Mouse (Mus musculus) heart, adult 2 months (tissue): ENCODE measurements around the gene Btf3l4. TPM values are rescaled to one million over a fixed set of nuclear protein-coding genes. Genes with fewer than 3 reads are reported as not detected.
A peak's percentile ranks its signal among the peaks of the same experiment; 100 is the strongest.

Experiments
- DNase-seq, 2 experiments: peaks; one replicate each; pipeline ENCODE4 v3.0.0; 2021
- H3K27ac ChIP-seq: fragments of 200-600 bp; 2 replicates; pipeline ENCODE4 v1.8.1; 2022
- H3K27me3 ChIP-seq: fragments of 200-500 bp; 2 replicates; pipeline ENCODE4 v1.6.1; 2012; ENCODE audit warnings: mild to moderate bottlenecking, low read length, inconsistent platforms, mixed read lengths; ENCODE audit not compliant: control insufficient read depth, insufficient read depth
- H3K36me3 ChIP-seq: fragments of 200-500 bp; 2 replicates; pipeline ENCODE4 v1.6.1; 2012; ENCODE audit warnings: low read length, inconsistent platforms; ENCODE audit not compliant: control insufficient read depth, insufficient read depth
- H3K4me1 ChIP-seq: fragments of 200-500 bp; 2 replicates; pipeline ENCODE4 v1.6.1; 2011; ENCODE audit warnings: low read length; ENCODE audit not compliant: control insufficient read depth, insufficient read depth
- H3K4me3 ChIP-seq: fragments of 200-600 bp; 2 replicates; pipeline ENCODE4 v1.8.1; 2022
- H3K79me2 ChIP-seq: fragments of 200-500 bp; replicated peaks from 2 replicates; pipeline ENCODE4 v1.6.1; 2012; ENCODE audit warnings: mild to moderate bottlenecking, inconsistent platforms, low read length, moderate library complexity, mixed read lengths; ENCODE audit not compliant: control insufficient read depth, insufficient read depth
- H3K9ac ChIP-seq: fragments of 200-500 bp; 2 replicates; pipeline ENCODE4 v1.6.1; 2012; ENCODE audit warnings: low read depth, mild to moderate bottlenecking, control low read depth, inconsistent platforms, low read length, mixed read lengths
- CTCF ChIP-seq: fragments of 200-600 bp; IDR thresholded peaks from 2 replicates; pipeline ENCODE4 v1.8.1; 2022; ENCODE audit warnings: antibody characterized with exemption, mild to moderate bottlenecking, moderate library complexity
- EP300 ChIP-seq: fragments of 200-500 bp; IDR thresholded peaks from 2 replicates; pipeline ENCODE4 v1.6.1; 2011; ENCODE audit warnings: low read depth, low read length, control low read depth; ENCODE audit not compliant: insufficient read depth
- POLR2A ChIP-seq: fragments of 200-500 bp; IDR thresholded peaks from 2 replicates; pipeline ENCODE4 v1.6.1; 2011; ENCODE audit warnings: mild to moderate bottlenecking, low read depth, low read length, control low read depth; ENCODE audit not compliant: insufficient read depth
- WGBS: fragments of 180-500 bp; shearing (Covaris S2); methylation state at CpG from one replicate; pipeline ENCODE4 v1.1.7; 2018; 5-methylcytosine and 5-hydroxymethylcytosine counted together
- intact Hi-C: fragments of 180-260 bp; cut with DNase I; formaldehyde crosslinking; loops from one replicate; pipeline ENCODE4 v1.15.1; 2025
- polyA plus RNA-seq: library from polyadenylated mRNA; depleted of rRNA; stranded (reverse); fragments of >200 nt; gene quantifications from 2 replicates; pipeline ENCODE4 v1.2.3, GENCODE M21; 2012
- total RNA-seq, 2 experiments: library from RNA; stranded (reverse); gene quantifications; 2 replicates each; pipeline ENCODE4 v1.2.3; 2021

Btf3l4 gene
- total and polyA plus RNA-seq, 3 experiments: 18.5 to 78.1 (median 70.1) TPM

- TF ChIP-seq POLR2A (no peak), EP300 (no peak), CTCF (no peak)
- H3K4me3 ChIP-seq: no peak overlapping the region
- WGBS: 67% methylated on average over 7 of the region's 7 CpGs
- H3K9ac ChIP-seq: no peak overlapping the region
- H3K36me3 ChIP-seq: no peaks in the 10 kb centered on the region
- no peaks in the 10 kb centered on the region for H3K79me2 ChIP-seq
- no peaks in the 10 kb centered on the region; the same call in 1 of the 2 replicates for H3K4me1 ChIP-seq
- intact Hi-C loops: loop anchor here (5.0 kb wide), 1 partner anchor 170 kb away; no protein-coding TSS in a partner anchor
- no peak for DNase-seq
- no peaks in the 10 kb centered on the region for H3K27me3 ChIP-seq
- H3K27ac ChIP-seq: no peak overlapping the region
Measured at GRCm38 (mm10) chr4:108866806-108867205, 33.4 kb upstream of the Btf3l4 start.

- H3K27ac ChIP-seq: peak within 1 kb of the TSS; percentile 92
- TF ChIP-seq CTCF (no peak), EP300 (no peak), POLR2A (no peak)
- peak within 1 kb of the TSS; percentile 88 for H3K4me3 ChIP-seq
- H3K9ac ChIP-seq: peak within 1 kb of the TSS; percentile 86
- DNase-seq: peak in 1 of 2 experiments; percentile 50
- H3K4me1 ChIP-seq: peaks cover 5% of the 10 kb centered on the region
- no peaks in the 10 kb centered on the region for H3K27me3 ChIP-seq
- WGBS: 3% methylated on average over 20 of the region's 20 CpGs
- H3K79me2 ChIP-seq: 0 out of 2 replicates have a peak, but pooled peaks cover 3% of the 10 kb centered on the region
- intact Hi-C loops: loop anchor here (5.0 kb wide), 1 partner anchor 51 kb away; no protein-coding TSS in a partner anchor
- peaks cover 19% of the 10 kb centered on the region for H3K36me3 ChIP-seq
Measured at GRCm38 (mm10) chr4:108848505-108848848, 15.1 kb upstream of the Btf3l4 start, which contains the start of gene A730015C16Rik. TSS of gene A730015C16Rik (minus strand) at chr4:108848619.

DNA sequence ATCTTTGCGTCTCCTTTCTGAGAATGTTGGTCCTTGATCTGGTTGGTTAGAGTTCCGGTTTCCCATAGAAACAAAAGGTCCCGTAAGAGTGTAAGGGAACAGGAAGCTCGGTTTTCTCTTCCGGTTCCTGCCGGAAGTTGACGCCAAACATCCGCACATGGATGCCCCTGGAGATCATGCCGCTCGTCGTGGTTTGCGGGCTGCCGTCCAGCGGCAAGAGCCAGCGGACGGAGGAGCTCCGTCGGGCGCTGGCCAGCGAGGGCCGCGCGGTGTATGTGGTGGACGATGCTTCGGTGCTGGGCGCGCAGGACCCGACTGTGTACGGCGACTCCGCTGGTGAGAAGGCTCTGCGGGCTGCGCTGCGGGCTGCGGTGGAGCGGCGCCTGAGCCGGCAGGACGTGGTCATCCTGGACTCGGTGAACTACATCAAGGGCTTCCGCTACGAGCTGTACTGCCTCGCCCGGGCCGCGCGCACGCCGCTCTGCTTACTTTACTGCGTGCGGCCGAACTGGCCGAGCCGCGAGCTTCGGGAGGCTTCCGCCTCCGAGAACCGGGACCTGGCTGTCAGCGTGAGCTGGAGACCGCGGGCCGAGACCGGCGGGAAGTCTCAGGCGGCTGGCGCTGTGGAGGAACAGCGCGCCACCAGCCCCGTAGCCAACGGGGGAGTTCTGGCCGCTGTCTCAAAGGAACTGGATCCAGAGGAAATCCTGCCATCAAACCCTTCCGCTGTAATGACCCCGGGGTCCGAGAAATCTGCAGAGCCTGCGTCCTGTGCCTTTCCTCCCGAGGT lies 14.5 kb upstream of the Btf3l4 start, which contains the start of gene Kti12:
Kti12 (plus strand) TSS at position 71 of the 790 bp plus-strand sequence.
- Histone ChIP-seq H3K27me3 (no peaks in the 10 kb centered on the region), H3K4me3 (peak within 1 kb of the TSS; percentile 88), H3K36me3 (peaks cover 19% of the 10 kb centered on the region), H3K27ac (peak within 1 kb of the TSS; percentile 92), H3K9ac (peak within 1 kb of the TSS; percentile 86), H3K79me2 (0 out of 2 replicates have a peak, but pooled peaks cover 3% of the 10 kb centered on the region), H3K4me1 (peaks cover 5% of the 10 kb centered on the region)
- DNase-seq: peak; percentile 86 to 90
- intact Hi-C loops: loop anchor here (1.0 to 5.0 kb wide), 2 partner anchors 13 to 51 kb away; no protein-coding TSS in a partner anchor
- under 1% methylated on average over 77 of the region's 77 CpGs for WGBS
- TF ChIP-seq CTCF (no peak), POLR2A (peak; percentile 78), EP300 (0 out of 2 replicates have a peak, but pooled peaks have one; percentile 66)

- Histone ChIP-seq H3K4me1 (peaks cover 5% of the 10 kb centered on the region), H3K79me2 (0 out of 2 replicates have a peak, but pooled peaks cover 1% of the 10 kb centered on the region), H3K27me3 (no peaks in the 10 kb centered on the region), H3K9ac (no peak overlapping the region), H3K36me3 (peaks cover 19% of the 10 kb centered on the region), H3K4me3 (no peak overlapping the region), H3K27ac (no peak overlapping the region)
- WGBS: 69% methylated on average over 5 of the region's 5 CpGs
- no peak for DNase-seq
- TF ChIP-seq CTCF: no peak
- TF ChIP-seq EP300: no peak
- TF ChIP-seq POLR2A: no peak
- intact Hi-C loops: loop anchor here (5.0 kb wide), 1 partner anchor 49 kb away; no protein-coding TSS in a partner anchor
Measured at GRCm38 (mm10) chr4:108845824-108846569, 12.6 kb upstream of the Btf3l4 start.

DNA sequence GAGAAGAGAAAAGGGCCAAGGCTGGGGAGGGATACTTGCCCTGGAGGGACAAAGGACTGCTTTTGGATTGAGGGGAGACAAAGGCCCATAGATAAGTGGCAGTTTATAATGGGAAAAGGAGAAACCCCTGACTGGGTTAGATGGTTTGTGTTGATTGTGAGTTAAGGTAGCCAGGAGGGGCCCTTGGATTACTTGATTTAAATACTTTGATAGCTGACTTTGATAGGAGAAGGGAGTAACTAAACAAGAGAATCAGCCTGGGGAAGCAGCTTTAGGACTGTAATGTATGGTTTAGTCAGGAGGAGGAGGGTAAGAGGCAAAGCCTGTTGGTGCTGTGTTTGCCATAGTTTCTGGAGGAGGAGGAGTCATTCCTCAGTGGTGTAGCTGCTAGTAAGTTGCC lies 9.9 kb upstream of the Btf3l4 start:
- intact Hi-C loops: no loop called here
- no peak overlapping the region for H3K4me3 ChIP-seq

More for the DNA sequence above, 9.9 kb upstream of the Btf3l4 start:
- H3K27me3 ChIP-seq: no peaks in the 10 kb centered on the region
- H3K36me3 ChIP-seq: peaks cover 6% of the 10 kb centered on the region
- no peak overlapping the region for H3K9ac ChIP-seq
- H3K27ac ChIP-seq: no peak overlapping the region
- no peak for TF ChIP-seq CTCF
- no peak for TF ChIP-seq POLR2A
- TF ChIP-seq EP300: no peak
- H3K4me1 ChIP-seq: 0 out of 2 replicates have a peak, but pooled peaks cover 2% of the 10 kb centered on the region
- DNase-seq: no peak
- H3K79me2 ChIP-seq: peaks cover 3% of the 10 kb centered on the region; the same call in 1 of the 2 replicates
